Mouse (Mus musculus) midbrain, embryonic 14.5 days (tissue): ENCODE measurements around the gene Npas1. TPM values are rescaled to one million over a fixed set of nuclear protein-coding genes. Genes with fewer than 3 reads are reported as not detected.
A peak's percentile ranks its signal among the peaks of the same experiment; 100 is the strongest.

Source experiments
- ATAC-seq: fragments of 200-750 bp; cut with Nextera tagmentation; 2 replicates; pipeline ENCODE4 v1.8.0; 2017; ENCODE audit warnings: moderate number of reproducible peaks, moderate library complexity; ENCODE audit not compliant: low FRiP score, low TSS enrichment
- DNase-seq: peaks from one replicate; pipeline ENCODE4 v3.0.0-alpha.2; 2015
- H3K27ac ChIP-seq: fragments of 300-500 bp; sonication (generic); replicated peaks from 2 replicates; pipeline ENCODE4 v1.5.1; 2014; ENCODE audit warnings: mild to moderate bottlenecking, low read depth, low read length, moderate library complexity
- H3K27me3 ChIP-seq: fragments of 300-500 bp; sonication (generic); 2 replicates; pipeline ENCODE4 v1.6.1; 2014; ENCODE audit warnings: low read length, control low read depth, mixed read lengths; ENCODE audit not compliant: control insufficient read depth, insufficient read depth
- H3K36me3 ChIP-seq: fragments of 300-500 bp; sonication (generic); 2 replicates; pipeline ENCODE4 v1.6.1; 2014; ENCODE audit warnings: low read length, control low read depth; ENCODE audit not compliant: control insufficient read depth, insufficient read depth
- H3K4me1 ChIP-seq: fragments of 300-500 bp; sonication (generic); 2 replicates; pipeline ENCODE4 v1.6.1; 2014; ENCODE audit warnings: mild to moderate bottlenecking, antibody characterized with exemption, low read length, control low read depth; ENCODE audit not compliant: control insufficient read depth, insufficient read depth
- H3K4me2 ChIP-seq: fragments of 300-500 bp; sonication (generic); 2 replicates; pipeline ENCODE4 v1.6.1; 2014; ENCODE audit warnings: mild to moderate bottlenecking, low read length, moderate library complexity
- H3K4me3 ChIP-seq: fragments of 300-500 bp; sonication (generic); replicated peaks from 2 replicates; pipeline ENCODE4 v1.5.1; 2014; ENCODE audit warnings: low read depth, low read length
- H3K9ac ChIP-seq: fragments of 300-500 bp; sonication (generic); replicated peaks from 2 replicates; pipeline ENCODE4 v1.6.1; 2014; ENCODE audit warnings: mild to moderate bottlenecking, low read length, moderate library complexity
- H3K9me3 ChIP-seq: fragments of 300-500 bp; sonication (generic); 2 replicates; pipeline ENCODE4 v1.6.1; 2016; ENCODE audit warnings: low read length, control low read depth, mixed read lengths; ENCODE audit not compliant: control insufficient read depth
- WGBS: fragments of 180-500 bp; shearing (Covaris S2); extraction: QIAGEN DNeasy Blood & Tissue Kit; methylation state at CpG from one replicate; pipeline ENCODE4 v1.1.7; 2014; 5-methylcytosine and 5-hydroxymethylcytosine counted together
- polyA plus RNA-seq: library from polyadenylated mRNA; unstranded; fragments of >200 nt; fragmentation: Nextera tagmentation; extraction: Ambion mirVana; gene quantifications from 2 replicates; pipeline ENCODE4 v1.2.1, GENCODE M21; 2014

The Npas1 gene
- polyA plus RNA-seq, result 3.7 and 4.4 TPM in 2 replicates

DNA sequence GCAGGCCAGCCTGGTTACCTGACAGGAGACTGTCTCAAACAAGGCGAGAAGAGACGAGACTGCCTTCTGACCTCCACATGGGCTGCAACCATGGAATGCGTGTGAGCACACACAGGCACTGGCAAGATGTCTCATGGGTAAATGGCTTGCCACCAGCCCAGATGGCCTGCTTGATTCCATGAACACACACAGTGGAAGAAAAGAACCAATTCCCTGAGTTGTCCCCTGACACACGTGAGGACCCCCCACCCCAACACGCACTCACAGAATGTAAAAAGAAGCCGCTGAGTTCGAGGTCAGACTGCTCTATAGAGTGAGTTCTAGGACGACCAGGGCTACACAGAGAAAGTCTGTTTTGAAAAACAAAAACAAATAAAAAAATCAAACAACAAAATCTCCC, at the start of gene Npas1:
Gene Npas1 (minus strand): TSS at position 101 of the 400 bp plus-strand sequence.
- ATAC-seq (no peak), DNase-seq (no peak)
- H3K27ac ChIP-seq, result no peak within 1 kb of the TSS
- 88% methylated on average over 8 of the region's 8 CpGs for WGBS
- peaks cover 8% of the 10 kb centered on the region for H3K4me1 ChIP-seq
- no peaks in the 10 kb centered on the region for H3K36me3 ChIP-seq
- peak within 1 kb of the TSS; percentile 51 for H3K4me2 ChIP-seq
- H3K9me3 ChIP-seq, result no peaks in the 10 kb centered on the region
- peak within 1 kb of the TSS; percentile 30 for H3K4me3 ChIP-seq
- peaks cover 49% of the 10 kb centered on the region for H3K27me3 ChIP-seq
- no peak within 1 kb of the TSS for H3K9ac ChIP-seq

DNA sequence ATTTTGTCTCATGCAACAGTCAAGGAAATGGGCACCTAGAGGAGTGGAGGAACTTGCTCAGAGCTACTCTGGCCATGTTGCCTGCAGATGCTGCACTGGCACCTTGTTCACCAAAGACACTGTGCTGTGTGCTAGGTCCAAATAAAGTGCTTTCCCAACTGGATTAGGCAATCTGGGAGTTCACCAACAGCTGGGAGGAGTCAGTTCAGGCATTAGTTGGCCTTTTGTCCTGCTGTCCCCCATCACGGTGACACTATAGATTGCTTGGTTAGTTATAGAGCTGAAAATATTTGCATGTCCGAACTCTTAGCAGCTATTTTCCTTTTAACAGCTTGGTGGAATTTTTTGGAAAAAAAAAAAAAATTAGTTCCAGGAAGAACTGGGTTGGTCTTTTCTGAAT, 48.5 kb upstream of the Npas1 start:
- Histone ChIP-seq H3K4me3 (no peak overlapping the region), H3K4me1 (no peaks in the 10 kb centered on the region), H3K36me3 (peaks cover 18% of the 10 kb centered on the region; the same call in 1 of the 2 replicates), H3K4me2 (no peak overlapping the region), H3K27ac (no peak overlapping the region), H3K9ac (no peak overlapping the region), H3K9me3 (no peaks in the 10 kb centered on the region), H3K27me3 (no peaks in the 10 kb centered on the region)
- DNase-seq (no peak), ATAC-seq (no peak)
- WGBS, result 88% methylated on average over 2 of the region's 2 CpGs

DNA sequence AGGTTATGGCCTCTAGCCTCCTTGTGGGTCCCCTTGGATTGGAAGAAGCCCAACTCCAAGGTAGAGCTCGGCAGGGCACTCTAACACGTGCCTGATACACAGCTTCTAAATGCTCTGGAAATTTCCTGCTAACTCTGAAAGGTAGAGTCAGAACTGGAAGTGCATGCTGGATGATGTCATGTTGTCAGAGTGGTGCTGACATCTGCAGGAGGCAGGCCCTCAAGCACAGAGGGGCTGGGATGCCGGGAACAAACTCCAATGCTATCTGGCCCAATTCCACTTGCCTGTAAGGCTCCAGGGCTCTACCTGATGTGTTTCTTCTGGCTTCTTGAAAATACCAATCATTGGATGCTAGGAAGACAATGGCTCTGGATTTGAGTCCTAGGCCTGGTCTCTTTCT, 47.9 kb upstream of the Npas1 start:
- WGBS, result 87% methylated on average over 3 of the region's 3 CpGs
- Histone ChIP-seq H3K4me2 (no peak overlapping the region), H3K9ac (no peak overlapping the region), H3K27ac (no peak overlapping the region), H3K9me3 (no peaks in the 10 kb centered on the region), H3K36me3 (peaks cover 15% of the 10 kb centered on the region; the same call in 1 of the 2 replicates), H3K27me3 (no peaks in the 10 kb centered on the region), H3K4me3 (no peak overlapping the region), H3K4me1 (no peaks in the 10 kb centered on the region)
- ATAC-seq (no peak), DNase-seq (no peak)

DNA sequence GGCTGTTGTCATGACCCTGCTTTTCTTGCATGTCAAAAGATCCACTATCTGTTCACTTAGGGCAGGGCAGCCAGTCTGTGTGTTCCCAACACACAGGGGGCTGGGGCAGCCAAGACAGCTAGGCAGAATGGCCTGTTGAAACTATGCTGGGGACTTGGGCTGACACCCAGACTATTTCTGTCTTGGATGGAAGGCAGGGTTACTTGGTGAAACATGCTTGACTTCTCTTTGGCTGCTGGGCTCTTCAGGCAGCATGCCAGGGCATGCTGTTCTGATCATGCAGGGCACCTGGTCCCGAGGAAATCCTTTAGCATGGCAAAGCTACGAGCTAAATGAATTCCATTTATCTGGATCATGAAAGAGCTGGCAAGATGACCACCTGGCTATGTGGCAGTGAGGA, 46.8 kb upstream of the Npas1 start:
- no peaks in the 10 kb centered on the region for H3K4me1 ChIP-seq
- no peak overlapping the region for H3K9ac ChIP-seq
- H3K4me2 ChIP-seq, result no peak overlapping the region
- H3K27me3 ChIP-seq, result no peaks in the 10 kb centered on the region
- peaks cover 15% of the 10 kb centered on the region; the same call in 1 of the 2 replicates for H3K36me3 ChIP-seq
- no peak for DNase-seq
- WGBS, result 74% methylated on average over 2 of the region's 2 CpGs
- H3K4me3 ChIP-seq, result no peak overlapping the region
- H3K9me3 ChIP-seq, result no peaks in the 10 kb centered on the region
- ATAC-seq, result no peak
- H3K27ac ChIP-seq, result no peak overlapping the region

DNA sequence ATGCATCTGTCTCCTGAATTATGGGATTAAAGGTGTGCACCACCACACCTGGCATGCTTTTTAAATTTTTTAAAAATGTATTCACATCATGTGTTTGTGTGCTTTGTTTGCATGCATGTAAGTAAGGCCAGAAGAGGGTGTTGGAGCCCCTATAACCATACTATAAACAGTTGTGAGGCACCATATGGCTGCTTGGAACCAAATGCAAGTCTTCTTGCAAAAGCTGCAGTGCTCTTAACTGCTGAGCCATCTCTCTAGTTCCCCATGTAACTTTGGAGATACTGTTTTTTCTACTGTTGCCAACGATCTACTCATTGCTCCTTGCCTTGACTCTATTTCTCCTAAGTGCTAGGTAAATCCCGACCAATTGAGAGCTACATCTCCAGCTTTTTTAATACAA, 41.8 kb upstream of the Npas1 start:
- H3K36me3 ChIP-seq, result peaks cover 17% of the 10 kb centered on the region
- H3K27ac ChIP-seq, result no peak overlapping the region
- no peaks in the 10 kb centered on the region for H3K27me3 ChIP-seq
- H3K9ac ChIP-seq, result no peak overlapping the region
- 97% methylated on average over 2 of the region's 2 CpGs for WGBS
- no peak for ATAC-seq
- no peak overlapping the region for H3K4me3 ChIP-seq
- no peaks in the 10 kb centered on the region for H3K9me3 ChIP-seq
- no peaks in the 10 kb centered on the region for H3K4me1 ChIP-seq
- no peak for DNase-seq
- no peak overlapping the region for H3K4me2 ChIP-seq

DNA sequence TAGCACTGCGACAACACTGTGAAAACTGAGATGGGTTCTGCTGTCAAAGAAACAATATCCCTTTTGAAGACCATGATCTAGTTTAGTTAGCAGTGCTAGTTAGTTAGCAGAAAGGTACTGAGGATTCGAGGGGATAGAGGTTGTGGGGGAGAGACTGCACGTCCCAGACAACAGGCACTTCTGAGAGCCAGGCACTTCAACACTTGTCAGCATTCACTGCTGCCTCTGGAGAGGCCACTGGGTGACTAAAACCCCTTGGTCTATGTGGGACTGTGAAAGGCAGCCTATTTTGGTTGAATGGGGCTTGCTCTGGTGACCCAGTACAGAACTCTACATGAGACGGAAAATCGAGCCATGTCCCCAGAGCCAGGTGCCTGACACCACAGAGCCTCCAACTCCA, 39.7 kb upstream of the Npas1 start:
- H3K4me3 ChIP-seq, result no peak overlapping the region
- 95% methylated on average over 5 of the region's 5 CpGs for WGBS
- DNase-seq, result no peak

DNA sequence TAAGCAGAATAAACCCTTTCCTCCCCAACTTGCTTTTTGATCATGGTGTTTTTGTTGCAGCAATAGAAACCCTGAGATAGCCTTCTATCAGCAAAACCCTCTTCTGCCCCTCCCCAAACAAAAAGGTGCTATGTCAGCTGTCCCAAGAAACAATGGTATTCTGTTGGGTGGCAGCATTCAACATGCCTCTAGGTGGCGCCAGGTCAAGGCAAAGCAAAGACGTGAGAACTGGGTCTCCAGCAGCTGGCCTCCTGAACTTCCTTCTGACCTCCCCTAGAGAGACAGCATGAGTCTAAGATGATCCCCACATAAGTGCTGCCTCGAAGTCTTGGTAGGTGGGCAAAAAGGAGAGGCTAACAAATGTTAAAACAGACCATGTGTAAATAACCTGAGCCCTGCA, 29.8 kb upstream of the Npas1 start:
- H3K27ac ChIP-seq, result no peak overlapping the region
- H3K9me3 ChIP-seq, result no peaks in the 10 kb centered on the region
- no peak overlapping the region for H3K4me3 ChIP-seq
- peaks cover 56% of the 10 kb centered on the region for H3K36me3 ChIP-seq
- 24% methylated on average over 3 of the region's 3 CpGs for WGBS
- ATAC-seq (no peak), DNase-seq (peak; percentile 51)
- no peak overlapping the region for H3K4me2 ChIP-seq
- no peaks in the 10 kb centered on the region for H3K27me3 ChIP-seq
- no peaks in the 10 kb centered on the region for H3K4me1 ChIP-seq
- no peak overlapping the region for H3K9ac ChIP-seq

More for the DNA sequence above, 39.7 kb upstream of the Npas1 start:
- H3K9me3 ChIP-seq, result no peaks in the 10 kb centered on the region
- H3K36me3 ChIP-seq, result peaks cover 20% of the 10 kb centered on the region
- H3K9ac ChIP-seq, result no peak overlapping the region
- ATAC-seq, result no peak
- H3K4me2 ChIP-seq, result no peak overlapping the region
- no peak overlapping the region for H3K27ac ChIP-seq
- H3K4me1 ChIP-seq, result no peaks in the 10 kb centered on the region
- H3K27me3 ChIP-seq, result no peaks in the 10 kb centered on the region

DNA sequence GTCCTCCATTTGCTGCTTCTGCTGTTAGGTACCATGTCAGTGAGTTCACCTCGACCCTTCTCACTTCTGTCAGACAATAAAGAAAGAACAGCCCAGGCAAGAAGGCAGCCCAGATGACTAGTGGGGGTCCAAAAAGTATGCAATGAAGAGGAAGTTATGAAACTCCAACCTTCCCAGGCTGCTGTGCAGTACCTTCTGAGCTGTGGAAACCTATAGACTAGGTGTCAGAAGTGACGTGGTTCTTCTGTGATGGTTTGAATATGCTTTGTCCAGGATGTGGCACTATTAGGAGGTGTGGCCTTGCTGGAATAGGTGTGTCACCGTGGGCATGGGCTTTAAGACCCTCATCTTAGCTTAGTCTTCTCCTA, 27.7 kb upstream of the Npas1 start:
- Histone ChIP-seq H3K9me3 (no peaks in the 10 kb centered on the region), H3K4me3 (no peak overlapping the region), H3K4me1 (no peaks in the 10 kb centered on the region), H3K36me3 (peaks cover 48% of the 10 kb centered on the region), H3K9ac (no peak overlapping the region), H3K27me3 (no peaks in the 10 kb centered on the region), H3K27ac (no peak overlapping the region), H3K4me2 (no peak overlapping the region)
- no peak for ATAC-seq
- WGBS, result 87% methylated on average over 3 of the region's 3 CpGs
- DNase-seq, result no peak

DNA sequence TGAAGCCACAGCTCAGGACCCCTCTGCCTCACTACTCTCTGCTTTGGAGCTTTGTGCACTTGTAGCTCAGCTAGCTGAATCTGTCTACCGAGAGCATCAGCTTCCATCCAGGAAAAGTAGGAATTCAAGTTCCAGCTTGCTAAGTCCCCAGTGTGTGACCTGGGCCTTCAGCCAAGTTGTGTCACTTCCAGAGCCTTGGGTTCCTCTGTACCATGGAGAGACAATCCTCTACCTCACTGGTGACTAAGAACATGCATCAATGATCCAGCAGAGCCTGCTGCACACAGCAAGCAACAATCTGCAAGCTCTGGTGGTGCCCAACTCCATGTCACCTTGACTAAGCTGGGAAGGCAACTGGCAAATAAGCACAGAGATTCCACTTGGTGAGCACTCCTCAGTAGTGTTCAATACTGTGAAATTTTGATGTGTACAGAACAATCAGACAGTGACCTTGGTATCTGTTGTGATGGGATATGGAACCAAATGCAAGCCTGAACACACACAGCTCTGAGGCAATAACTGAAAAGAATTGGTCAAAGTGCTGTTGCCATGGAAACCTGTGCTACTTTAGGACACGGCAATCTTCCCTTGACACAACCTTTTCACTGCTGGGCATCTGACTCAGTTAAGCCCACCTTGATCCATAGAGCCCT, 27.2 kb upstream of the Npas1 start:
- ATAC-seq (no peak), DNase-seq (peak; percentile 41)
- Histone ChIP-seq H3K4me1 (no peaks in the 10 kb centered on the region), H3K9ac (no peak overlapping the region), H3K27me3 (no peaks in the 10 kb centered on the region), H3K4me2 (no peak overlapping the region), H3K9me3 (no peaks in the 10 kb centered on the region), H3K4me3 (no peak overlapping the region), H3K36me3 (peaks cover 49% of the 10 kb centered on the region), H3K27ac (no peak overlapping the region)
- 57% methylated on average over 2 of the region's 2 CpGs for WGBS
